Mouse (Mus musculus) thymus, adult 2 months (tissue): ENCODE results near the gene Phf20.

Source experiments
- CTCF ChIP-seq: fragments of 200-500 bp; IDR thresholded peaks from 2 replicates; pipeline ENCODE4 v1.5.1; 2012; ENCODE audit warnings: mild to moderate bottlenecking, control low read depth, low read length, moderate library complexity, borderline replicate concordance; ENCODE audit not compliant: control insufficient read depth, poor library complexity, insufficient read depth; ENCODE audit errors: extremely low read depth
- POLR2A ChIP-seq: fragments of 200-500 bp; IDR thresholded peaks from 2 replicates; pipeline ENCODE4 v1.6.1; 2012; ENCODE audit warnings: mild to moderate bottlenecking, low read length, control low read depth, moderate library complexity; ENCODE audit not compliant: control insufficient read depth, poor library complexity, insufficient read depth; ENCODE audit errors: extremely low read depth

GRCm38 (mm10) chr2:156180824-156181590, 15.3 kb upstream of the Phf20 start:
- TF ChIP-seq POLR2A (no peak), CTCF (no peak)
